ENCODE assay signal across 7 mouse cellular contexts in the genomic region with DNA sequence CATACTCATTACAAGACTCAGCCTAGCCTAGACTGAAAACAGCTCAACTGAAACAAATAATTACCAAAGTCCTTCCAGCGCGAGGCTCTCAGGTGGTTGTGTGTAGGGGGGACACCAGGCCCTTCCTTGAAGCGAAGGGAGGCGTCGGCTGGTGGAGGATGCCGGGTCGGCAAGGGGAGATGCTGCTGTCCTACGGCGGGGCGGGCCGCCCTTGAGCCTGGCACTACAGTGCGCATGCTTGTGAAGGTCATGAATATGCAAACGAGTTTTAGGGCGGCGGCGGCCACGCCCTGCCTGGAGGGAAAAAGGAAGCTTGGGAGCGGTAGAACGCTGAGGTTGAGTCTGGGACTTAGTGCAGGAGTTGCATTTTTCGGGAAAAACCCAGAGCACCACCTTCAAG. TPM values are rescaled to one million over a fixed set of nuclear protein-coding genes. Genes with fewer than 3 reads are reported as not detected.
DNase-seq lines count a peak whose midpoint lies in the region; ATAC-seq and TF ChIP-seq lines count a peak whose summit lies in the region.

No protein-coding gene starts in this region.

- H3K36me3 ChIP-seq in hindbrain, embryonic 16.5 days (ENCODE audit: control insufficient read depth, insufficient read depth, low read length) = no peaks in the 10 kb centered on the region
- H3K36me3 ChIP-seq in limb, embryonic 12.5 days = no peaks in the 10 kb centered on the region
- no peaks in the 10 kb centered on the region for H3K36me3 ChIP-seq in midbrain, embryonic 12.5 days

- H3K9ac ChIP-seq in hindbrain, embryonic 16.5 days (ENCODE audit: low read depth, low read length) = peak overlapping the region; percentile 57
- peak overlapping the region; percentile 47 for H3K9ac ChIP-seq in limb, embryonic 12.5 days (replicated peaks)
- H3K9ac ChIP-seq in midbrain, embryonic 12.5 days (replicated peaks) = peak overlapping the region; percentile 48; the same call in 1 of the 2 replicates

- peak overlapping the region; percentile 53 for H3K4me3 ChIP-seq in cortical plate, adult 2 months (ENCODE audit: insufficient read depth, low read length)
- peak overlapping the region; percentile 15 for H3K4me3 ChIP-seq in hindbrain, embryonic 16.5 days (ENCODE audit: low read length)
- peak overlapping the region; percentile 39 for H3K4me3 ChIP-seq in limb, embryonic 12.5 days (replicated peaks)
- peak overlapping the region; percentile 30 for H3K4me3 ChIP-seq in midbrain, embryonic 12.5 days

- WGBS in hindbrain, embryonic 16.5 days = under 1% methylated on average over 20 of the region's 20 CpGs
- under 1% methylated on average over 20 of the region's 20 CpGs for WGBS in limb, embryonic 12.5 days
- WGBS in midbrain, embryonic 12.5 days = under 1% methylated on average over 20 of the region's 20 CpGs

- ATAC-seq in hindbrain, embryonic 16.5 days = 0 out of 2 replicates have a peak, but pooled peaks have one; percentile 10
- peak; percentile 14; the same call in 1 of the 2 replicates for ATAC-seq in limb, embryonic 12.5 days (ENCODE audit: insufficient number of reproducible peaks, insufficient read depth, low FRiP score, low TSS enrichment, low read depth)
- peak; percentile 62; the same call in 1 of the 2 replicates for ATAC-seq in midbrain, embryonic 12.5 days (ENCODE audit: low FRiP score, low read depth)

- peak; percentile 68 for TF ChIP-seq POLR2A in cortical plate, adult 2 months (IDR thresholded peaks at IDR 0.05; ENCODE audit: extremely low read depth, insufficient read depth, low read length)

- DNase-seq in adrenal gland, adult (ENCODE audit: inconsistent age in 2 of 2, low spot score in 1 of 2) = peak; percentile 81 to 89
- peak; percentile 34 to 58 for DNase-seq in gastrocnemius, adult 8-10 months (ENCODE audit: low spot score in 2 of 2)
- DNase-seq in spleen, postnatal 14 days (ENCODE audit: low spot score in 2 of 2) = peak; percentile 32 to 47

- no peaks in the 10 kb centered on the region for H3K9me3 ChIP-seq in hindbrain, embryonic 16.5 days (ENCODE audit: control insufficient read depth, low read length)
- H3K9me3 ChIP-seq in limb, embryonic 12.5 days = no peaks in the 10 kb centered on the region
- no peaks in the 10 kb centered on the region for H3K9me3 ChIP-seq in midbrain, embryonic 12.5 days

- peaks cover 20% of the 10 kb centered on the region for H3K4me1 ChIP-seq in cortical plate, adult 2 months (ENCODE audit: control insufficient read depth, insufficient read depth, low read length)
- peaks cover 48% of the 10 kb centered on the region for H3K4me1 ChIP-seq in hindbrain, embryonic 16.5 days (ENCODE audit: control insufficient read depth, insufficient read depth, low read depth, low read length)
- H3K4me1 ChIP-seq in limb, embryonic 12.5 days (replicated peaks) = peaks cover 67% of the 10 kb centered on the region
- H3K4me1 ChIP-seq in midbrain, embryonic 12.5 days = peaks cover 70% of the 10 kb centered on the region

- no peak for TF ChIP-seq CTCF in cortical plate, adult 2 months (IDR thresholded peaks at IDR 0.05; ENCODE audit: extremely low read depth, insufficient read depth, low read length)

- H3K27me3 ChIP-seq in hindbrain, embryonic 16.5 days (replicated peaks; ENCODE audit: control insufficient read depth, insufficient read depth, low read length) = no peaks in the 10 kb centered on the region; the same call in none of the 2 replicates
- H3K27me3 ChIP-seq in limb, embryonic 12.5 days = peaks cover 87% of the 10 kb centered on the region
- H3K27me3 ChIP-seq in midbrain, embryonic 12.5 days = peaks cover 65% of the 10 kb centered on the region

- peak overlapping the region; percentile 53 for H3K27ac ChIP-seq in cortical plate, adult 2 months (ENCODE audit: insufficient read depth, low read length)
- peak overlapping the region; percentile 24; the same call in 1 of the 2 replicates for H3K27ac ChIP-seq in hindbrain, embryonic 16.5 days (ENCODE audit: low read depth, low read length)
- no peak overlapping the region for H3K27ac ChIP-seq in limb, embryonic 12.5 days
- peak overlapping the region; percentile 40; the same call in 1 of the 2 replicates for H3K27ac ChIP-seq in midbrain, embryonic 12.5 days (replicated peaks)

- peak overlapping the region; percentile 49 for H3K4me2 ChIP-seq in hindbrain, embryonic 16.5 days (ENCODE audit: low read length)
- H3K4me2 ChIP-seq in limb, embryonic 12.5 days = peak overlapping the region; percentile 69
- peak overlapping the region; percentile 58 for H3K4me2 ChIP-seq in midbrain, embryonic 12.5 days (replicated peaks)

RNA-seq across cellular contexts. Expression of gene Flrt1, which starts 38.3 kb away (rescaled TPM):
- 8.2 and 9.2 TPM in 2 replicates for polyA plus RNA-seq in cortical plate, adult 2 months (2012; rRNA removed)
- total RNA-seq in gastrocnemius, adult 8-10 months (2022) = 1 to 10 TPM in 3 of 4 experiments, under 1 TPM in 1; 0.83 to 2.9 (median 1.7) TPM
- 8.8 and 11.3 TPM in 2 replicates for polyA plus RNA-seq in hindbrain, embryonic 16.5 days (2015; fragmentation: Nextera tagmentation; extraction: Ambion mirVana)
- 3.5 and 4.4 TPM in 2 replicates for polyA plus RNA-seq in limb, embryonic 12.5 days (2016; fragmentation: Nextera tagmentation; extraction: Ambion mirVana)
- 8.0 and 8.2 TPM in 2 replicates for polyA plus RNA-seq in midbrain, embryonic 12.5 days (2016; fragmentation: Nextera tagmentation; extraction: Ambion mirVana)

Comparison
In these comparisons a context has a peak if more than half of its experiments do, and no peak if none do; other contexts are left out.
1. ATAC-seq: peak in every context shown above with its lines; median percentile 62 in midbrain, embryonic 12.5 days; 14 in limb, embryonic 12.5 days; 10 in hindbrain, embryonic 16.5 days.